Comparison of ENCODE assay signal across 8 mouse cellular contexts in the genomic region with DNA sequence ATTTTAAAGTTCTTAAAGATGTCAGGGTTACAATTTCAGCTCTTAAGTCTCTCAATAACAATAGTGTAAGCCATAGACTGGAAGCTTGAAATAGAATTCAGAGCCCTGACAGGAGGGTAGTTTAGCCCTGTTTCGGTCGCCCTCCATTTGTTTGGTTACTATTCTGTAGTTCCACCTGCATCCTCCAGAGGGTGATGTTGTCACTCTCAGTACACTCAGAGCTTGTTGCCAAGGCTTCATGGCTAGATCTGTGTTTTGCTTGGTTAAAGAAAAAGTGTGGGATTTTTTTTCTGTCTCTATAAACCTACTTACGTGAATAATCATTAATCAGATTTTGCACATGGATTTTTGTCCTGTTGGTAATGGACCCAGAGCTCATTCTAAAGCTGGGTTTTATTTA. TPM values are rescaled to one million over a fixed set of nuclear protein-coding genes. Genes with fewer than 3 reads are reported as not detected.
A peak's percentile ranks its signal among the peaks of the same experiment; 100 is the strongest.
DNase-seq lines count a peak whose midpoint lies in the region; TF ChIP-seq lines count a peak whose summit lies in the region.

No protein-coding gene starts in this region.

- no peaks in the 10 kb centered on the region for H3K79me2 ChIP-seq in liver, adult 2 months (ENCODE audit: control insufficient read depth, insufficient read depth, low read length)

- H3K4me3 ChIP-seq in kidney, adult 2 months (ENCODE audit: insufficient read depth, low read depth, low read length), result no peak overlapping the region
- H3K4me3 ChIP-seq in liver, adult 2 months (ENCODE audit: insufficient read depth, low read depth, low read length), result no peak overlapping the region

- no peaks in the 10 kb centered on the region for H3K27me3 ChIP-seq in kidney, adult 2 months (replicated peaks; ENCODE audit: control insufficient read depth, insufficient read depth, low read length)
- no peaks in the 10 kb centered on the region for H3K27me3 ChIP-seq in liver, adult 2 months (ENCODE audit: control insufficient read depth, insufficient read depth, low read length)

- peak; percentile 83 for TF ChIP-seq CTCF in kidney, adult 2 months (conservative IDR thresholded peaks at IDR 0.05; ENCODE audit: insufficient read depth, insufficient read length, low read depth, low read length)
- 0 out of 2 replicates have a peak, but pooled peaks have one; percentile 28 for TF ChIP-seq CTCF in liver, adult 2 months (IDR thresholded peaks at IDR 0.05; ENCODE audit: low read depth, low read length)

- no peak for TF ChIP-seq POLR2A in kidney, adult 2 months (IDR thresholded peaks at IDR 0.05; ENCODE audit: low read depth, low read length)
- TF ChIP-seq POLR2A in liver, adult 2 months (IDR thresholded peaks at IDR 0.05; ENCODE audit: extremely low read depth, insufficient read depth, low read length), result no peak

- no peaks in the 10 kb centered on the region for H3K4me1 ChIP-seq in kidney, adult 2 months (ENCODE audit: control insufficient read depth, insufficient read depth, low read length)
- peaks cover 1% of the 10 kb centered on the region; the same call in 1 of the 2 replicates for H3K4me1 ChIP-seq in liver, adult 2 months (ENCODE audit: control insufficient read depth, insufficient read depth, low read length)

- no peak overlapping the region for H3K27ac ChIP-seq in kidney, adult 2 months (ENCODE audit: insufficient read depth, low read depth, low read length)
- H3K27ac ChIP-seq in liver, adult 2 months (replicated peaks; ENCODE audit: insufficient read depth, low read depth, low read length), result no peak overlapping the region

- no peaks in the 10 kb centered on the region for H3K36me3 ChIP-seq in kidney, adult 2 months (ENCODE audit: control insufficient read depth, insufficient read depth, low read length)
- H3K36me3 ChIP-seq in liver, adult 2 months (ENCODE audit: control insufficient read depth, insufficient read depth, low read length), result no peaks in the 10 kb centered on the region

- H3K9ac ChIP-seq in liver, adult 2 months (ENCODE audit: low read depth, low read length), result no peak overlapping the region

- peak; percentile 21 to 41 for DNase-seq in urinary bladder, postnatal 36 days (ENCODE audit: low spot score in 2 of 2)
- DNase-seq in urinary bladder, adult 2 months (ENCODE audit: low spot score), result no peak
- peak; percentile 48 for DNase-seq in c-Kit-positive CD71-positive TER-119-positive erythroid progenitor cells, embryonic 14.5 days (ENCODE audit: low spot score)
- DNase-seq in gastrocnemius, postnatal 10 days, result peak; percentile 50
- DNase-seq in kidney, adult 2 months, result peak; percentile 74
- peak; percentile 69 for DNase-seq in liver, adult 2 months (ENCODE audit: extremely low read depth, low read depth, low spot score)
- DNase-seq in neural tube, embryonic 10.5 days (ENCODE audit: extremely low spot score, low spot score), result peak; percentile 34
- DNase-seq in ovary, postnatal 36 days (ENCODE audit: low spot score), result no peak

- 16% methylated on average over 3 of the region's 3 CpGs for WGBS in kidney, adult 2 months
- 8% methylated on average over 3 of the region's 3 CpGs for WGBS in liver, adult 2 months

RNA-seq across cellular contexts. Expression of gene Efhc1, which starts 12.4 kb away (rescaled TPM):
- 3.2 and 4.4 TPM in 2 replicates for polyA plus RNA-seq in urinary bladder, adult 2 months (2012; rRNA removed)
- total RNA-seq in gastrocnemius, postnatal 10 days (2021), result 1 to 10 TPM in 1 of 2 experiments, under 1 TPM in 1; 0.96 to 1.5 TPM
- polyA plus RNA-seq in kidney, adult 2 months (2012; rRNA removed), result 0.48 and 0.52 TPM in 2 replicates
- 0.09 and 0.20 TPM in 2 replicates for total RNA-seq in liver, adult 2 months (2014; rRNA removed)
- 0.07 and 0.40 TPM in 2 replicates for polyA plus RNA-seq in liver, adult 2 months (2012; rRNA removed)

RNA-seq across cellular contexts. Expression of gene Paqr8, which starts 48.6 kb away (rescaled TPM):
- 9.5 and 10.4 TPM in 2 replicates for polyA plus RNA-seq in urinary bladder, adult 2 months (2012; rRNA removed)
- 1 to 10 TPM; 2.0 to 2.2 TPM for total RNA-seq in gastrocnemius, postnatal 10 days (2021)
- polyA plus RNA-seq in kidney, adult 2 months (2012; rRNA removed), result 2.6 and 2.8 TPM in 2 replicates
- total RNA-seq in liver, adult 2 months (2014; rRNA removed), result 0.28 and 0.47 TPM in 2 replicates
- 1.0 and 1.1 TPM in 2 replicates for polyA plus RNA-seq in liver, adult 2 months (2012; rRNA removed)

Comparison
In these comparisons a context has a peak if more than half of its experiments do, and no peak if none do; other contexts are left out.
1. DNase-seq: peak in urinary bladder, postnatal 36 days (2 of 2), c-Kit-positive CD71-positive TER-119-positive erythroid progenitor cells, embryonic 14.5 days (single experiment), gastrocnemius, postnatal 10 days (single experiment), kidney, adult 2 months (single experiment), liver, adult 2 months (single experiment) and neural tube, embryonic 10.5 days (single experiment); none in urinary bladder, adult 2 months (single experiment) and ovary, postnatal 36 days (single experiment).